Mouse (Mus musculus) spleen, adult 18-20 months (tissue): Measurements from ENCODE around the gene Supt7l.

Experiments
- DNase-seq, 2 experiments: peaks; one replicate each; pipeline ENCODE4 v3.0.0; 2022; ENCODE audit warnings: mixed read lengths in 2 of 2

Gene Supt7l

GRCm38 (mm10) chr5:31489116-31489769 lies 38.4 kb downstream of the Supt7l start:
- DNase-seq = no peak

DNA sequence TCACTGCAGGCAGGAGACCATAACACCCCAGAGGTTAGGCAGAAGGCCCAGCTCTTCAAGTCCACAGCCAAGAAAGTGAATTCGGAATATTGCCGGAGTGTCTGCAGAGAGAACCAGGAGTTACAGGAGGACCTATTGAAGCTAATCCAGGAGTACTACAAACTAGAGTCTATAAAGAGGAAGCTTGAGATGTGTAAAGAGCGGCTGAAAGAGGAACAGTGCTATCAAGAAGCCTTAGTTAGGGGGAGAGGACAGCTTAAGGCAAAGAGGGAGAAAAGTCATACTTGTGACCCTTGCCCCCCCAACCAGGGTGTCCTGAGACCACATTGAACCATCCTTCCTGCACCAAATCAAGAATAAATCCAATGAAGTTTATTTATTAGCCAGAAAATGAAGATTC lies 39.7 kb downstream of the Supt7l start:
- no peak for DNase-seq

DNA sequence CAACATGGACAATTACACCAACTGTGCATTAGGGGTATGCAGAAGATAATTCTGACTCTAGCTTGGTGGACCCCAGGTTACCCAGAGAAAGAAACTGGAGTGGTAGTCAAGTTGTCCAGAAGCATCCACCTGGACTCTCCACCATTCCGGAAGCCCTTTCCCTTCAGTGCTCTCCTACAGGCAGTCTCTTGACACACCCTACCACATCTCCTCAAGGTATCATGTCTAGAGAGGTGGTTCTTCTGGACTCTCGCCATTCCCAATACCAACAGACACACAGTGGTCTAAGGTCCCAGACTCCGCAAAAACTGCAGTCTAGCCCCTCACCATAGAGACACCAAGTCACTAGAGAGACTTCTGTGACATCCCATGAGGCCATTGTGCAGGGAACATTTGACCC lies 42.2 kb downstream of the Supt7l start, which contains the start of gene 4930548H24Rik:
4930548H24Rik (plus strand) TSS at position 301 of the 400 bp plus-strand sequence.
- no peak for DNase-seq

DNA sequence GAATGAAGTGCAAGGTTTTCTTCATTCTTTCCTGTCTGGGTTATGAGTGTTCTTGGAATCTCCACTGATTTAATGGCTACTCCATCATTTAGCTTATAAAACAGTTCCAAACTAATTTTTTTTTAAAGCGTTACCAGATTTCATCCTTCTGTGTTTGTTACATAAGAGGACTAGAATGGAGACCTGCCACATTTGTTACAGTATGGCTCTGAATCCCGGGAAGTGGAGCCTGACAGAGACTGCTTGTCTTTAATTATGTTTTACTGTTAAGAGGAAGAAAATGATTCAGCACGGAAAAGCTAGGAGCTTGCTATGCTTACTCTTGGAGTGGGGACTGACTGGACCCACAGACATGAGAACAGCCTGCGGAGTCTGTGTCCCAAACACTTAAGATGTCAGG lies 47.1 kb downstream of the Supt7l start:
- no peak for DNase-seq

DNA sequence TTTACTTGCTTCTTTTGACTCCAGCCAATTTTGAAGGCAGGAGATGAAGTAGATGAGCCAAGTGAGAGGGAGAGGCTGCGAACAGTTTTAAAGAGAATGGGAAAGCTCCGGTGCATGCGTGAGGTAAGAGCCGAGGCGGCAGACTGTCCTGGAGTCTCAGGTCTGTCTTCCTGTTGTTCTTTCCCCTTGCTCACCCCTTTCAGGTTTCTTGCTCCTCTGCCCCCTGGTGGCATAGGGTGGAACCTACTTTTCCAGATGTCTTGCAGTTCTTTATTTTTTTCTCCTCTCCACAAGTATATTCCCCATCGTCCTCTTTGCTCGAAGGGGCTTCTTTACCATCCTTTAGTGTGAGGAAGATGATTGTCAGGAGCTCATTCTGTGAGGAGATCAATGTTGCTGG lies 57.3 kb downstream of the Supt7l start:
- DNase-seq = peak; percentile 19 to 64

- DNase-seq = no peak
Observed at GRCm38 (mm10) chr5:31469711-31470110, 57.9 kb downstream of the Supt7l start.

- no peak for DNase-seq
Observed at GRCm38 (mm10) chr5:31467798-31468197, 59.8 kb downstream of the Supt7l start.
